In genomic region chr11:94276869-94277337, GRCm38 (mm10) we compare ENCODE assay signal across 8 mouse cellular contexts. TPM values are rescaled to one million over a fixed set of nuclear protein-coding genes. Genes with fewer than 3 reads are reported as not detected.
DNase-seq lines count a peak whose midpoint lies in the region; ATAC-seq and TF ChIP-seq lines count a peak whose summit lies in the region.

No protein-coding gene starts in this region.

- intact Hi-C loops in heart, postnatal 14 days (cut with DNase I): loop anchor here (1.0 kb wide), 1 partner anchor 148 kb away; no protein-coding TSS in a partner anchor

- ATAC-seq in cerebellum, adult (ENCODE audit: insufficient number of reproducible peaks, low FRiP score, low TSS enrichment): peak; percentile 79
- ATAC-seq in forebrain, embryonic 14.5 days: peak; percentile 88
- peak; percentile 87 for ATAC-seq in neural tube, embryonic 15.5 days (ENCODE audit: low FRiP score)

- WGBS in forebrain, embryonic 14.5 days: 6% methylated on average over 20 of the region's 20 CpGs
- WGBS in neural tube, embryonic 15.5 days: 7% methylated on average over 20 of the region's 20 CpGs

- no peak overlapping the region for H3K4me3 ChIP-seq in ES-Bruce4 (ENCODE audit: low read depth, low read length)
- H3K4me3 ChIP-seq in forebrain, embryonic 14.5 days (ENCODE audit: low read depth, low read length): peak overlapping the region; percentile 14
- H3K4me3 ChIP-seq in neural tube, embryonic 15.5 days (replicated peaks): peak overlapping the region; percentile 32

- TF ChIP-seq CTCF in ES-Bruce4 (IDR thresholded peaks at IDR 0.05; ENCODE audit: low read depth, low read length): peak; percentile 97

- TF ChIP-seq EP300 in ES-Bruce4 (IDR thresholded peaks at IDR 0.05; ENCODE audit: insufficient read depth, low read depth, low read length): no peak

- H3K9me3 ChIP-seq in ES-Bruce4 (replicated peaks; ENCODE audit: control insufficient read depth, insufficient read depth, low read length, poor library complexity, severe bottlenecking): no peaks in the 10 kb centered on the region
- H3K9me3 ChIP-seq in forebrain, embryonic 14.5 days (replicated peaks; ENCODE audit: control insufficient read depth, low read length): no peaks in the 10 kb centered on the region
- H3K9me3 ChIP-seq in neural tube, embryonic 15.5 days (replicated peaks): no peaks in the 10 kb centered on the region

- H3K27me3 ChIP-seq in ES-Bruce4 (ENCODE audit: control insufficient read depth, insufficient read depth, low read length, poor library complexity, severe bottlenecking): no peaks in the 10 kb centered on the region
- H3K27me3 ChIP-seq in forebrain, embryonic 14.5 days (replicated peaks; ENCODE audit: control insufficient read depth, insufficient read depth, low read length): no peaks in the 10 kb centered on the region
- H3K27me3 ChIP-seq in neural tube, embryonic 15.5 days (replicated peaks): no peaks in the 10 kb centered on the region

- H3K27ac ChIP-seq in ES-Bruce4 (ENCODE audit: insufficient read depth, low read length): no peak overlapping the region
- H3K27ac ChIP-seq in forebrain, embryonic 14.5 days (ENCODE audit: low read depth, low read length): no peak overlapping the region
- H3K27ac ChIP-seq in neural tube, embryonic 15.5 days (replicated peaks): peak overlapping the region; percentile 58

- H3K36me3 ChIP-seq in ES-Bruce4 (ENCODE audit: control insufficient read depth, insufficient read depth, low read length, poor library complexity, severe bottlenecking): no peaks in the 10 kb centered on the region
- no peaks in the 10 kb centered on the region for H3K36me3 ChIP-seq in forebrain, embryonic 14.5 days (ENCODE audit: control insufficient read depth, insufficient read depth, low read length)
- no peaks in the 10 kb centered on the region for H3K36me3 ChIP-seq in neural tube, embryonic 15.5 days

- H3K9ac ChIP-seq in ES-Bruce4 (ENCODE audit: low read depth, poor library complexity, severe bottlenecking): no peak overlapping the region
- peak overlapping the region; percentile 43 for H3K9ac ChIP-seq in forebrain, embryonic 14.5 days (ENCODE audit: low read length)
- H3K9ac ChIP-seq in neural tube, embryonic 15.5 days (replicated peaks): peak overlapping the region; percentile 43

- TF ChIP-seq POLR2A in ES-Bruce4 (IDR thresholded peaks at IDR 0.05; ENCODE audit: insufficient read depth, low read length): no peak

- DNase-seq in forebrain, embryonic 14.5 days (ENCODE audit: low spot score): peak; percentile 96
- peak; percentile 90 to 93 for DNase-seq in heart, postnatal 14 days
- DNase-seq in layer of hippocampus, adult 11-12 months (ENCODE audit: low spot score): peak; percentile 88
- peak; percentile 90 for DNase-seq in lung, adult 18-20 months
- peak; percentile 83 for DNase-seq in testis, postnatal 14 days (ENCODE audit: low spot score)

- H3K4me1 ChIP-seq in ES-Bruce4 (ENCODE audit: control insufficient read depth, insufficient read depth, low read length): no peaks in the 10 kb centered on the region
- H3K4me1 ChIP-seq in forebrain, embryonic 14.5 days (ENCODE audit: control insufficient read depth, insufficient read depth, low read length): 0 out of 2 replicates have a peak, but pooled peaks cover 3% of the 10 kb centered on the region
- peaks cover 14% of the 10 kb centered on the region for H3K4me1 ChIP-seq in neural tube, embryonic 15.5 days

- H3K4me2 ChIP-seq in forebrain, embryonic 14.5 days (ENCODE audit: low read length): peak overlapping the region; percentile 53
- H3K4me2 ChIP-seq in neural tube, embryonic 15.5 days: peak overlapping the region; percentile 61

RNA-seq across cellular contexts. Expression of gene Gm21885, which starts 4.8 kb away (rescaled TPM):
- not detected in 2 replicates for polyA plus RNA-seq in ES-Bruce4 (2011; ENCODE audit: insufficient read depth, insufficient read length, low read depth, missing spikeins)
- polyA plus RNA-seq in forebrain, embryonic 14.5 days (2014; fragmentation: Nextera tagmentation; extraction: Ambion mirVana): not detected in 2 replicates
- total RNA-seq in heart, postnatal 14 days (2021): not detected
- polyA plus RNA-seq in neural tube, embryonic 15.5 days (2015; fragmentation: Nextera tagmentation; extraction: Ambion mirVana): not detected in 2 replicates

RNA-seq across cellular contexts. Expression of gene Wfikkn2, which starts 31.1 kb away (rescaled TPM):
- polyA plus RNA-seq in ES-Bruce4 (2011; ENCODE audit: insufficient read depth, insufficient read length, low read depth, missing spikeins): 0.16 TPM in 1 of 2 replicates, not detected in the other
- 3.7 and 4.2 TPM in 2 replicates for polyA plus RNA-seq in forebrain, embryonic 14.5 days (2014; fragmentation: Nextera tagmentation; extraction: Ambion mirVana)
- 1 to 10 TPM; 1.5 to 1.8 TPM for total RNA-seq in heart, postnatal 14 days (2021)
- 3.2 and 5.5 TPM in 2 replicates for polyA plus RNA-seq in neural tube, embryonic 15.5 days (2015; fragmentation: Nextera tagmentation; extraction: Ambion mirVana)

RNA-seq across cellular contexts. Expression of gene Luc7l3, which starts 44.9 kb away (rescaled TPM):
- polyA plus RNA-seq in ES-Bruce4 (2011; ENCODE audit: insufficient read depth, insufficient read length, low read depth, missing spikeins): 182 and 223 TPM in 2 replicates
- 89.6 and 104 TPM in 2 replicates for polyA plus RNA-seq in forebrain, embryonic 14.5 days (2014; fragmentation: Nextera tagmentation; extraction: Ambion mirVana)
- total RNA-seq in heart, postnatal 14 days (2021): 10 to 100 TPM; 40.6 to 45.0 TPM
- polyA plus RNA-seq in neural tube, embryonic 15.5 days (2015; fragmentation: Nextera tagmentation; extraction: Ambion mirVana): 124 and 133 TPM in 2 replicates

RNA-seq across cellular contexts. Expression of gene Ankrd40, which starts 50.9 kb away (rescaled TPM):
- 51.7 and 66.3 TPM in 2 replicates for polyA plus RNA-seq in ES-Bruce4 (2011; ENCODE audit: insufficient read depth, insufficient read length, low read depth, missing spikeins)
- polyA plus RNA-seq in forebrain, embryonic 14.5 days (2014; fragmentation: Nextera tagmentation; extraction: Ambion mirVana): 10.2 and 10.3 TPM in 2 replicates
- 100 to 1,000 TPM; 227 to 239 TPM for total RNA-seq in heart, postnatal 14 days (2021)
- polyA plus RNA-seq in neural tube, embryonic 15.5 days (2015; fragmentation: Nextera tagmentation; extraction: Ambion mirVana): 12.5 and 17.7 TPM in 2 replicates
